Mouse (Mus musculus) midbrain, embryonic 15.5 days (tissue): ENCODE data around the gene Rarg. TPM values are rescaled to one million over a fixed set of nuclear protein-coding genes. Genes with fewer than 3 reads are reported as not detected.
"Not testable (repeated sequence)": the region's sequence is repeated elsewhere in the genome, so short reads cannot be mapped to it uniquely, and the experiment has no call there.

Experiments used
- ATAC-seq: fragments of 200-750 bp; cut with Nextera tagmentation; replicated peaks from 2 replicates; pipeline ENCODE4 v1.8.0; 2017; ENCODE audit warnings: moderate TSS enrichment
- H3K27ac ChIP-seq: fragments of 300-500 bp; sonication (generic); 2 replicates; pipeline ENCODE4 v1.5.1; 2015; ENCODE audit warnings: mild to moderate bottlenecking, inconsistent platforms
- H3K27me3 ChIP-seq: fragments of 300-500 bp; sonication (generic); replicated peaks from 2 replicates; pipeline ENCODE4 v1.6.1; 2015; ENCODE audit warnings: inconsistent platforms
- H3K36me3 ChIP-seq: fragments of 300-500 bp; sonication (generic); replicated peaks from 2 replicates; pipeline ENCODE4 v1.6.1; 2015; ENCODE audit warnings: inconsistent platforms
- H3K4me1 ChIP-seq: fragments of 300-500 bp; sonication (generic); 2 replicates; pipeline ENCODE4 v1.6.1; 2015; ENCODE audit warnings: inconsistent platforms
- H3K4me2 ChIP-seq: fragments of 300-500 bp; sonication (generic); 2 replicates; pipeline ENCODE4 v1.6.1; 2015; ENCODE audit warnings: inconsistent platforms, mild to moderate bottlenecking, moderate library complexity
- H3K4me3 ChIP-seq: fragments of 300-500 bp; sonication (generic); 2 replicates; pipeline ENCODE4 v1.5.1; 2015; ENCODE audit warnings: mild to moderate bottlenecking, inconsistent platforms
- H3K9ac ChIP-seq: fragments of 300-500 bp; sonication (generic); 2 replicates; pipeline ENCODE4 v1.6.1; 2015; ENCODE audit warnings: mild to moderate bottlenecking, inconsistent platforms
- H3K9me3 ChIP-seq: fragments of 300-500 bp; sonication (generic); 2 replicates; pipeline ENCODE4 v1.6.1; 2016; ENCODE audit warnings: inconsistent platforms
- WGBS: fragments of 180-500 bp; shearing (Covaris S2); methylation state at CpG from one replicate; pipeline ENCODE4 v1.1.7; 2015; ENCODE audit warnings: mixed read lengths; 5-methylcytosine and 5-hydroxymethylcytosine counted together
- polyA plus RNA-seq: library from polyadenylated mRNA; unstranded; fragments of >200 nt; fragmentation: Nextera tagmentation; extraction: Ambion mirVana; gene quantifications from 2 replicates; pipeline ENCODE4 v1.2.1, GENCODE M21; 2015

Gene Rarg
- polyA plus RNA-seq, 1 experiment from 2014 or later = 4.1 TPM

DNA sequence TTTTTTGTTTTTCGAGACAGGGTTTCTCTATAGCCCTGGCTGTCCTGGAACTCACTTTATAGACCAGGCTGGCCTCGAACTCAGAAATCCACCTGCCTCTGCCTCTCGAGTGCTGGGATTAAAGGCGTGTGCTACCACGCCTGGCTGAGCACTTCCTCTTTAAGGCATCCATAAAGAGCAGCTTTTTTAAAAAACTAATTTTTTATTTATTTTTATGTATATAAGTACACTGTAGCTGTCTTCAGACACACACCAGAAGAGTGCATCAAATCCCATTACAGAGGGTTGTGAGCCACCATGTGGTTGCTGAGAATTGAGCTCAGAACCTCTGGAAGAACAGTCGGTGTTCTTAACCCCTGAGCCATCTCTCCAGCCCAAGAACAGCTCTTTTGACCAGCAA, 31.7 kb downstream of the Rarg start:
- ATAC-seq, H3K9ac ChIP-seq, H3K4me2 ChIP-seq, H3K9me3 ChIP-seq, H3K36me3 ChIP-seq, H3K27ac ChIP-seq, H3K4me3 ChIP-seq: not testable (repeated sequence)
- 81% methylated on average over 6 of the region's 6 CpGs for WGBS
- H3K4me1 ChIP-seq = peaks cover 14% of the 10 kb centered on the region
- peaks cover 13% of the 10 kb centered on the region for H3K27me3 ChIP-seq

DNA sequence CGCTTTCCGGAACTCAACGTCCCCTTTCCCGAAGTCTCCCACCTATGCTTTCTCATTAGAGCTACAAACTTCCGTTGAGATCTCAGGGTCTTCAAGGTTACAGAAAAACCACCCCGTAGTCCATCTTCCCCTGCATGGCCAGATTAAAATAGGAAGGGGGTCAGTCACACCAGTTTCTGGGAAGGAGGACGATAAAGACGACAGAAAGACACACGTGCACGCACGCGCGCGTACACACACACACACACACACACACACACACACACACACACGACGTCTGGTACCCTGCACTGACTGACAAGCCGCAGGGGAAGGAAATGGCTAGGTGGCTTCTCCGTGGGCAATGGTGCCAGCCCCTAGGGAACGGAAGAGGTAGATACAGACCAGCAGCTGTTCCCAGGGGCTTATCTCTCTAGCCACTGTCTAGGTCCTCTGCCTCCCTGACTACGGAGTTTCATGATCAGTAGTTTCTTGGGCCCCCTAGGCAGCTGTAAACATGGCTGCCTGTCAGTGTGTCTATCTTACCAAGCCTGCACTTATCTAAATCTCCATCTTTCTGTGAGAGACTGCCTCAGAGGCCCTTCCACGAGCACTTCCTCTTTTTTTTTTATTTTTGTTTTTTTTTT, 32.2 kb downstream of the Rarg start:
- Histone ChIP-seq H3K4me1 (peaks cover 14% of the 10 kb centered on the region), H3K9ac (peak overlapping the region; percentile 48), H3K27ac (no peak overlapping the region), H3K9me3 (no peaks in the 10 kb centered on the region), H3K36me3 (no peaks in the 10 kb centered on the region), H3K4me2 (peak overlapping the region; percentile 93), H3K27me3 (peaks cover 13% of the 10 kb centered on the region), H3K4me3 (peak overlapping the region; percentile 42)
- 0 out of 2 replicates have a peak, but pooled peaks have one; percentile 45 for ATAC-seq
- 18% methylated on average over 18 of the region's 21 CpGs for WGBS

DNA sequence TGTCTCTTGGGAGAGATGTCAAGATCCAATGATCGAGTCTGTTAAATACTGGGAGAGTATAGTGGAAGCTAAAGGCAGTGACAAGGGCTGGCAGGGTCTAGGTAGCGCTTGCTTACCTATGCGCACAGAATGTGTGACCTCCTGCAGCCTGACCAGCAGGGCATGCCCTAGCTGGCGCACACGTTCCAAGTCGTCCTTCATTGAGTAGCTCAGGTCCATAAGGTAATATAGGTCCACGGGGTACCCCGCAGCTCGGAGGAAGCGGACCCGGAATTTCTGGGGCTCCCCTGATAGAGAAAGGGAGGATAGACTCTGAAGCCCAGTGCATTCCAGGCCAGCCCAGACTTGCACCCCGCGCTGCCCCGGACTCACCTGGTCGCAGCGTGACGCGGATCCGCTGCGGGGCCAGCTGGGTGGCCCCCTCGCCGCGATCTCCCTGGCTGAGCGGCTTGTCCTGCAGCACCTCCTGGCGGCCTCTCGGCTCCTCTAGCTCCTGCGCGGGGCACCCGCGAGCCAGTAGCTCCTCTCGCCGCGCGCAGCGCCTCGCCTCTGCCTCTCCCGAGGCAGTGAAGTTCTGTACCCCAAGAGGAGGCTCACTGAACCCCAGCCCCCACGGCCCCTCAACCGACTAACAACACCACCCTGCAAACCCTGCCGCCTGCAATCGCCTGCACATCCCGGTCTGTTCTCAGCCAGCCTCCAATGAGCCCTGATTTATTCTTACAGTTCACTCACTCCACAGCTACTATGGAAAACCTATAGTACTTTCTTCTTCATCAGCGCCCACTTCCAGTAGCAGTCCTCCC, 32.9 kb downstream of the Rarg start:
- Histone ChIP-seq H3K4me2 (peak overlapping the region; percentile 93), H3K9ac (peak overlapping the region; percentile 48), H3K36me3 (no peaks in the 10 kb centered on the region), H3K4me1 (peaks cover 14% of the 10 kb centered on the region), H3K27me3 (peaks cover 13% of the 10 kb centered on the region), H3K27ac (no peak overlapping the region), H3K9me3 (no peaks in the 10 kb centered on the region), H3K4me3 (peak overlapping the region; percentile 42)
- ATAC-seq = peak; percentile 80
- WGBS = 2% methylated on average over 43 of the region's 43 CpGs

DNA sequence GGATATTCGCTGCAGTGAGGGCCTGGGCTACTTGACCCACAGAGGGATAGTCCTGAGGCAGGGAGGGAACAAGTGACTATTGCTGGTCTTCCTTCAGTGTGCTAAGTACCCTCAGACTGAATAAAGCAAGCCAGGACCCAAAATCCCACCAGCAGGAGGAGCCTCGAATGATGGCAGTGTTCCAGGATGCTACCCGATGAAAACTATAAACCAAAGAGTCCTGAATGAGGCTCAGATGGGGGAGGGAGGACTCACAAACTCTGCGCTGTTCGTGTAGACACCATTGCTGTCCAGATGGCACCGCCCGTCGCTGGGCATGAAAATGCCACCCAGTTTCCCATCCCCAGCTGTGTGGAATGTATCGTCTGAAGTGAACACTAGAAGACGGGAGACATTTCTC, 34.9 kb downstream of the Rarg start:
- no peak overlapping the region for H3K9ac ChIP-seq
- no peak overlapping the region for H3K4me3 ChIP-seq
- no peak for ATAC-seq
- no peak overlapping the region for H3K27ac ChIP-seq
- no peaks in the 10 kb centered on the region for H3K9me3 ChIP-seq
- H3K4me2 ChIP-seq = no peak overlapping the region
- H3K4me1 ChIP-seq = peaks cover 14% of the 10 kb centered on the region
- H3K36me3 ChIP-seq = no peaks in the 10 kb centered on the region
- peaks cover 13% of the 10 kb centered on the region for H3K27me3 ChIP-seq
- WGBS = 66% methylated on average over 10 of the region's 10 CpGs

DNA sequence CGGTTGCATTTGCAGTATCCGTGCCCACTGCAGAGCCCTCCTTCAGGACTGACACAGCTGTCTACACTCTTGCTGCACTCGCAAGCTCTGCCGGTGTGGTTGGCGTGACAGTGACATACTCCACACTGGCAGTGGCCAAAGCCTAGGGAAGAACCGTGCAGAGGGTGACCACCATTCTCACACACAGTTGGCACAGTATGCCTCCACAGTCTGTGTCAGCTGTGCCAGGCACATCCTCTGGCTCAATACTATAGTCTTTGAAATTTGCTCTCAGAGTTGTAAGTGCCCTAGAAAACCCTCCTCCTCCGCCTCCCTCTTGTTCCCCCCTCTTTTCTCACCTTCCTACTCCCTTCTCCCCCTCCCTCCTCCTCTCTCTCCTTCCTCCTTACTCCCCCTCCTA, 40.0 kb downstream of the Rarg start:
- Histone ChIP-seq H3K27ac (no peak overlapping the region), H3K4me3 (no peak overlapping the region), H3K9ac (no peak overlapping the region), H3K36me3 (peaks cover 32% of the 10 kb centered on the region; the same call in 1 of the 2 replicates), H3K4me2 (no peak overlapping the region), H3K27me3 (no peaks in the 10 kb centered on the region; the same call in 1 of the 2 replicates), H3K9me3 (no peaks in the 10 kb centered on the region), H3K4me1 (no peaks in the 10 kb centered on the region)
- WGBS = 88% methylated on average over 7 of the region's 7 CpGs
- no peak for ATAC-seq

DNA sequence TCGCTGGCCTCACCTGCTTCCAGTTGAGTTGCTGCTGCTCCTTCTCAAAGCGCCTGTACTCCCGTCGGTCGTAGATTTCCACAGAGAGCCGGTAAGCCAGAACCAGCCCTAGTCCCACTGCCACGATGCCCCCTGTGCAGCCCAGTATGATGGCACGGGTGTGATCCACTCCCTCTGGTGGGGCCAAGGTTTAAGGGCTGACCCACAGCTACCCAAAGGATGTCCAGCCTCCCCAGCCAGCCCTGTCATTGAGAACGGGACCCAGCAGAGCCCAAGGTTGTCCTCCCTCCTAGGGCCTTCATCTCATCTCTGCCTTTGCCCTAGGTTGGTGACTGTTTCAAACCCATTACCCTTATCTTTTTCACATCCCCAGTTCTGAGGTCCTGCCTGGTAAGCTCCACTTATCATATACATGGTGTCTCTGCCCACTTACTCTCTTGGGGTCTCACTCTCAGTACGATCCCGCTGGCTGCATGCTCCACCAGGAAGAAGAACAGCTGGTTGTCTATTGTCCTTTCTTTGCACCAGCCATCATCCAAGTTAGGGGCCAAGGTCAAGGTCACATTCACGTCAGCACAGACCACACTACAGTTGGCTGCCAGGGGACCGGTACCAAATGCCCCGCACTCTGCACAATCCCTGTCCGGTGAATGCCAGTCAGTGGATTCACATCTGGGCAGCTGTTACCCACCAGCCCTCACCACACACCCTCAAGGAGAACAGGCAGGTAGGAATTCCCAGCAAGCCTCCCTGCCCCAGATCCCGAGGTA, 40.7 kb downstream of the Rarg start:
- ATAC-seq = no peak
- Histone ChIP-seq H3K9me3 (no peaks in the 10 kb centered on the region), H3K4me1 (no peaks in the 10 kb centered on the region), H3K4me2 (no peak overlapping the region), H3K27ac (no peak overlapping the region), H3K27me3 (no peaks in the 10 kb centered on the region), H3K36me3 (peaks cover 39% of the 10 kb centered on the region; the same call in 1 of the 2 replicates), H3K9ac (no peak overlapping the region), H3K4me3 (no peak overlapping the region)
- 84% methylated on average over 16 of the region's 16 CpGs for WGBS

DNA sequence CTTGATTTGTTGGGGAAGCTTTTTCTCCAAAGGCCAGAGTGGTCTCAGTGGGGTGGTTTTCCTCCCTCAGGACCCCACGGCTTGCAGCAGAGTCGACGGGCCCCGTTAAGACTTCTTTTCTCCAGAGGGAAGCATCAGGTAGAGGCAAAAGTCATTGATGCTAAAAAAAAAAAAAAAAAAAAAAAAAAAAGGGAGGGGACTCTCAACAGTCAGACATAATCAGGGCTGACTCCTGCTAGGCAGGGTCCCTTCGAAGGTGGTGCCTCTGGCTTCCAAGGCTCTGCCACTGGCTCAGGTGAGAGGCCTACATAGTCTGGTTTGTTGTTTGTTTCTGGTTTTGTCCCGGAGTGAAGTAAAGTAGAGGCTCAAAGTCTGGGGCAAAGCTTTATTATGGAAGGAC, 41.7 kb downstream of the Rarg start:
- Histone ChIP-seq H3K27ac (no peak overlapping the region), H3K27me3 (no peaks in the 10 kb centered on the region), H3K9me3 (no peaks in the 10 kb centered on the region), H3K4me1 (no peaks in the 10 kb centered on the region), H3K4me3 (no peak overlapping the region), H3K36me3 (peaks cover 44% of the 10 kb centered on the region), H3K4me2 (no peak overlapping the region), H3K9ac (no peak overlapping the region)
- 62% methylated on average over 6 of the region's 6 CpGs for WGBS
- ATAC-seq = no peak

DNA sequence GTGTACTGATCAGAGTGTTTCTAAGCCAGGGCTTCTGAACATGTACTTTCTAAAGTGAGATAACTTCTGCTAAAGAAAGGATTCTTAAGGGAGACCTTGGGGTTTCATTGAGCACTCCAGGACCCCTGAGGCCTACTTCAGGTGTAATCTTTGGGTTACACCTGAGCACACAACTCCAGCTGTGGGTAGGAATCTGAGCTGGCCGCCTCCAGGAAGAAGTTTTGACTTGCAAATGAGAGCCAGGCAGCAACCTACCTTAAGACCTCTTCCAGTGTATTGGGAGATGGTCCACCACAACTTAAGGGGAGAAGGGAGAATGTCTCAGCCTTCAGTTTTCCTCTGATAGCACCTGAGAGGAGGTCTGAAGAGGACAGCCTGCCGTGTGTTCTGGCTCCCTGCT, 43.2 kb downstream of the Rarg start:
- H3K36me3 ChIP-seq = peaks cover 56% of the 10 kb centered on the region
- no peak for ATAC-seq

DNA sequence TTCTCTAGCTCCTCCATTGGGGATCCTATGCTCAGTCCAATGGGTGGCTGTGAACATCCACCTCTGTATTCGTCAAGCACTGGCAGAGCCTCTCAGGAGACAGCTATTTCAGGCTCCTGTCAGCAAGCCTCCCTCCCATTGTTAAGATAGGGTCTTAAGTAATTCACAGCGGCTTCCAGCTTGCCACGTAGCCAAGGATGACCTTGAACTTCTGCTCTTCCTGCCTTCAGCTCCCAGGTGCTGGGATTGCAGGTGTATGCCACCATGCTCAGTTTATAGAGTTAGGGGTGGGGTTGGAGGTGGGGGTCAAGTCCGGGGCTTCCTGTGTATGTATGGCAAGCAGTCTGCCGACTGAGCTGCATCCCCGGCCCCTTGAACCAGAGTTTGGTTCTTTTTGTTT, 45.4 kb downstream of the Rarg start:
- H3K9me3 ChIP-seq = no peaks in the 10 kb centered on the region
- WGBS = 87% methylated on average over 6 of the region's 6 CpGs
- no peaks in the 10 kb centered on the region for H3K27me3 ChIP-seq

More for the DNA sequence above, 43.2 kb downstream of the Rarg start:
- H3K4me1 ChIP-seq = no peaks in the 10 kb centered on the region
- no peaks in the 10 kb centered on the region for H3K9me3 ChIP-seq
- H3K4me3 ChIP-seq = no peak overlapping the region
- no peak overlapping the region for H3K9ac ChIP-seq
- no peaks in the 10 kb centered on the region for H3K27me3 ChIP-seq
- 43% methylated on average over 2 of the region's 2 CpGs for WGBS
- no peak overlapping the region for H3K27ac ChIP-seq
- H3K4me2 ChIP-seq = no peak overlapping the region

DNA sequence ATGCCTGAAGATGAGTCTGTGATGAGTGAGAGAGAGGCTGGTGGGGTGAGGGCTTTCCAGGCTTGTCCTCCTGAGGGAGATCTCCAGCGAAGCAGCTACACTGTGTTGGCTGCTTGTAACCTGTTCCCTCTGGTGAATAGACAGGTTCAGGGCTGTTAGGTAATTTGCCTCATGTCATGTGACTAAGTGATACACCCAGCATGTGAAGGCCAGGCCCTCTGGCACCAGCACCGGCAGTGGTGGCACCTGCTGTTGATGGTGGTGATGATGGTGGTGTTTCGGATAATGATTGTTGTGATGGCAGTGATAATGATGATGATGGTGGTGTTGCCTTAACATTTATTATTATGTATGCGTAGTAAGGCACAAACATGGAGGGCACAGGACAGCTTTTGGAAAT, 46.5 kb downstream of the Rarg start:
- Histone ChIP-seq H3K4me1 (peaks cover 20% of the 10 kb centered on the region), H3K27me3 (no peaks in the 10 kb centered on the region), H3K27ac (no peak overlapping the region), H3K4me2 (no peak overlapping the region), H3K9ac (no peak overlapping the region), H3K4me3 (no peak overlapping the region), H3K9me3 (no peaks in the 10 kb centered on the region), H3K36me3 (peaks cover 63% of the 10 kb centered on the region)
- 94% methylated on average over 4 of the region's 4 CpGs for WGBS
- no peak for ATAC-seq

More for the DNA sequence above, 45.4 kb downstream of the Rarg start:
- no peak for ATAC-seq
- H3K27ac ChIP-seq = no peak overlapping the region
- peaks cover 72% of the 10 kb centered on the region for H3K36me3 ChIP-seq
- no peak overlapping the region for H3K9ac ChIP-seq
- H3K4me2 ChIP-seq = no peak overlapping the region
- H3K4me3 ChIP-seq = no peak overlapping the region
- peaks cover 10% of the 10 kb centered on the region for H3K4me1 ChIP-seq

DNA sequence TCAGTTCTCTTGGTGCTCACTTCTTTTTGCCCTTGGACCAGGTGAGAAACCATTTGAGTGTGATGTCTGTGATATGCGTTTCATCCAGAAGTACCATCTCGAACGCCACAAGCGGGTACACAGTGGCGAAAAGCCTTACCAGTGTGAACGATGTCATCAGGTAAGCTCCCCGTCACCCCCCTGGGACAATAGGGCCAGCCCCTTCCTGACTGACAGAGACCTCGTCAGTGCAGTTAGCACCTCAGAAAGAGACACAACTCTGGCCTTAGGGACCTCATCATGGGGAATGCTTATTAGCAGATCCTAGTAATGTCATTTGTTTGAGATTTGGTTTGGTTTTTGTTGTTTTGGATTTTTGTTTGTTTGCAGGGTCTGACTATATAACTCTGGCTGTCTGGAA, 48.2 kb downstream of the Rarg start:
- 91% methylated on average over 8 of the region's 8 CpGs for WGBS
- no peaks in the 10 kb centered on the region for H3K27me3 ChIP-seq
- no peaks in the 10 kb centered on the region for H3K9me3 ChIP-seq
- H3K27ac ChIP-seq = no peak overlapping the region
- H3K4me3 ChIP-seq = no peak overlapping the region
- no peak overlapping the region for H3K4me2 ChIP-seq
- H3K4me1 ChIP-seq = peaks cover 37% of the 10 kb centered on the region
- H3K36me3 ChIP-seq = peaks cover 57% of the 10 kb centered on the region
- ATAC-seq = no peak
- H3K9ac ChIP-seq = no peak overlapping the region

DNA sequence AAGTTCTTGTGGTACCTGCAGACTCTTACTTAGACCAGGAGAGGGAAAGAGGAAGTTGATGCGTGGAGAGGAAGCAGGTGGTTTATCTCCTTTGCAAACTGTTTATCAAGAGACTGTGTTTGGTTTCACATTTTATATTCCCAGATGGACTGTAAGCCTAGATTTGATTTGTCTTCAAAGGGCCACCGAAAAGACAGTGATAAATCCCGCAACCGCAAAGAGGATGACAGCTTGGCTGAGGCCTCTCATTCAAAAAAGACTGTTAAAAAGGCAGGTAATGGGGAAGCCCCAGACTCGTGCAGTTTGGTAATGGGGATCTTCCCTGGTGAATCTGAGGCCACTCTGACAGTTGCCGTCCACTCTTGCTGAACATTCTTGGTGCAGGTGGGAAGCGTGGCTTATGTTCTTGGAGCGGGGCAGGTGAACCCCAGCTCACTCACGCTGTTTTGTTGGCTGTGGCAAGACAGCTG, 49.2 kb downstream of the Rarg start:
- Histone ChIP-seq H3K9ac (no peak overlapping the region), H3K4me2 (no peak overlapping the region), H3K4me1 (peaks cover 38% of the 10 kb centered on the region), H3K27ac (no peak overlapping the region), H3K4me3 (no peak overlapping the region), H3K9me3 (no peaks in the 10 kb centered on the region), H3K36me3 (peaks cover 53% of the 10 kb centered on the region), H3K27me3 (no peaks in the 10 kb centered on the region)
- WGBS = 89% methylated on average over 9 of the region's 9 CpGs
- ATAC-seq = no peak
